Mouse (Mus musculus) spleen, postnatal 36 days (tissue): ENCODE measurements at regions not wholly inside any gene's neighbourhood (a gene's known extent, or its start where the extent isn't known, plus 50 kb on each side); places are given as distances from the start of the nearest gene placed in this dataset.

Experiments
- DNase-seq, 2 experiments: peaks; one replicate each; pipeline ENCODE4 v3.0.0; 2022; ENCODE audit warnings: low spot score in 2 of 2, mixed read lengths in 1 of 2

- DNase-seq = no peak
Observed at GRCm38 (mm10) chr1:194878440-194878839, 60.2 kb upstream of the Cd34 start.

DNA sequence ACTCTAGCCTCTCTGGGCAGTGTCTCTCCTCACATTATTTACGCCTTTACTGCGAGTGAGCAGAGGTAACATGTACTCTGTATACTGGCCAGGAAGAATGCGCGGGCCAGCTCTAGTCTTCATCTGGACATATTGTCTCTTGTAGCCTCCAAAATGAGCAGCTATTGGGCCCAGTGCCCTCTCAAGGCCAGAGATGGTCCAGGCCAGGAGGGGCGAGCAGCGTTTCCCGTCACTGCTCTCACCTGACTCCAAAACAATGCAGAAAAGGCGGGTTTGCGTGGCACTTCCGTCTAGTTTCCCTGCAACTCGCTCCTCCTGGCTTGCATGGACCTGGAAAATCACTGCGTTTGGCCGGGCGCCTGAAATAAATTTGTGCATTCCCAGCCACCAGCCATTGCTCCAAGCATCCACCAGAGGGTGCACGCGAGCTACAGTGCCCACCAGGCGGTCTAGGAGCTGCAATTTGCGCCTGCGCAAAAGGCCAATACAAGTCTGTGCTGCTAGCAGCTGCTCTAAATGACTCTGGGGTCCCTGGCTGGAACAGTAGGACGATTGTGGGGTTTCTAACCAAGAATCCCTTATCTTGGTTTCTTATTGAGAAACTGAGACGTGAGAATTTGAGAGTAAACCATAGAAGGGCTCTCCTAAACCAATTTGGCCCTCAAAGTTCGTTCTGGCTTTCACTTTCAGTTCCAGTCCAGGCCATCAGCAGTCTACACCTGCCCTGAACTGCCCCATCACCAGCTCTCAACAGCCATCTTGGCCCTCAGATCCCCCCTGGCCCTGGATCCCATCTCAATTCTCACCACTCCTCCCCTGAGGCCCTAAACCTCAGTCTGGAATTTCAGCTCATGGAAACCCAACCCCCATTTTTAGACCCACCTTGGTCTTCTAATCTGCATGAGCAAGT, 59.0 kb upstream of the Cd34 start:
- peak; percentile 87 to 88 for DNase-seq

- DNase-seq = no peak
Observed at GRCm38 (mm10) chr1:194881556-194882223, 56.9 kb upstream of the Cd34 start.

DNA sequence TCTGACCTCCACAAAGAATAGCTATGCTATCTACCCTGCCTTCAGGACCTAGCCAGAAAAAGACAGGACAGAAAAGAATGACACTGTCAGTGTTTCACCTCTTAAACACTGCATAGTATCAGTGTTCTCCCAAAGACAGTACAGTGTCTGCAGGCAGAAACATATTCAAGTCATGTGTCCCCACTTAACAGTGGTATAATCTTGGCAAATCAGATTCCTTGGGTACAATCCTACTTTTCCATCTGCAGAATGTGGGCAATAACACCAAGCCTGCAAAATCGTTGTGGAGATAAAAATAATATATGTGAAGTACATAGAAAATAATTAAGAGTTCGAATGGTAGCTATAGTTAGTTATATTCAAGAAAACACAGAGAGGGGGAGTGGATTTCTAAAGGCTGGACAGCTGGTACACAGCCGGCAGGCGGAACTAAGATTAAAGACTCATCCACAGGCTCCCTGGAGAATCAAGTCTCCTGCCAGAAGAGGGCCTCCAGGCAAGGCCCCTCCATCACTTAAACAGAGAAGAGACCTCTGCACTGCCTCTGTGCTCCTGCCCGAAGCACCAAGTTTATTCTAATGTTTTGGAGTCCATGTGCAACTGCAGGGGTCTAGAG, 53.4 kb upstream of the Cd34 start:
- DNase-seq = no peak

DNA sequence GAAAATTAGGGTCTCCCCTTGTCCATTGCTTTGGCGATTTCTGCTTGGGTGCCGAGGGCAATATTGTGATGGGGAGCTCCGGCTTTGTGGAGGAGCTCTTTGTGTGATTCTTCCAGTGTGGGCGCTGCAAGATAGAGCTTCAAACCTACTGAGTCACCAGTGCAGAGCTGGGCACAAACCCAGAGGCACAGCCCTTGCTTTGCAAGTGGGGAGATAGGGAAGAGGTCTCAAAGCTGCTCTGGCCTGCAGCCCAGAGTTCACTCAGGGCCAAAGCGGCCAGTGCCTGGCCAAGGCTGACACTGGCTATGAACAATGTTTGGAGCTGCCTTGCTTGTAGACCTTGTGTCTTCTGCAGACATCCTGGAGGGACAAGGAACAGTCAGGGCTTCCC, 52.9 kb upstream of the Cd34 start:
- DNase-seq = peak in 1 of 2 experiments; percentile 2
